15 mouse cellular contexts compared by ENCODE assay signal in the genomic region with DNA sequence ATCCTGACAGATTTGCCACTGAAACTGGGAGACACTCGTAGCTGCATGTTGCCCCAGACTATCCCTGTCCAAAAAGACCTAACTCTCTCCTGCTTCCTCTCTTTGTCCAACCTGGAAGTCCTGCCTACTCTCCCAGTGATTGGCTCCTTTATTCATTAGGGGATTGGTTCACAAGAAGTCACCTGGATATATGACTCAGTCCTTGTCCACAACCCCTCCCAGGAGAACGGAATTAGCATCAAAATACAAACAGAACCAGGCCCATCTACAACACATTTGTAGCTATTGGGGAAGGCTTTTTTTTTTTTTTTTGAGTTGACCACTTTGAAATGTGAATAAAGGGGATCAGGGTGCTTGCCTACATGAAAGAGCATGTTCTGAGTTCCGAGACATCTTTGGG.
"Had no signal": no experiment of that assay in that cellular context is flagged by ENCODE, and none has a peak within 500 bp of the region (broad histone marks: within the 10 kb centered on the region; RNA-seq: fewer than 3 reads in every experiment).

No protein-coding gene starts in this region.

- H3K27ac ChIP-seq: lung, embryonic 15.5 days; macrophage; midbrain, embryonic 13.5 days; midbrain, embryonic 15.5 days; neural tube, embryonic 12.5 days; stomach, embryonic 15.5 days; stomach, postnatal 0 days had no signal

- H3K4me3 ChIP-seq: lung, embryonic 15.5 days; megakaryocyte, embryonic 14.5 days; midbrain, embryonic 13.5 days; midbrain, embryonic 15.5 days; neural tube, embryonic 12.5 days; stomach, embryonic 15.5 days had no signal

- H3K27me3 ChIP-seq: lung, embryonic 15.5 days; megakaryocyte, embryonic 14.5 days; midbrain, embryonic 13.5 days; midbrain, embryonic 15.5 days; neural tube, embryonic 12.5 days; stomach, embryonic 15.5 days had no signal

- H3K9me3 ChIP-seq: lung, embryonic 15.5 days; midbrain, embryonic 13.5 days; midbrain, embryonic 15.5 days; neural tube, embryonic 12.5 days; stomach, embryonic 15.5 days had no signal

- H3K36me3 ChIP-seq: lung, embryonic 15.5 days; midbrain, embryonic 13.5 days; midbrain, embryonic 15.5 days; neural tube, embryonic 12.5 days; stomach, embryonic 15.5 days had no signal

- DNase-seq: lung, adult 2 months; lung, postnatal 14 days; lung, postnatal 36 days; right cerebral cortex, postnatal 14 days; thymus, adult 2 months; thymus, postnatal 25 days; thymus, postnatal 4 days had no signal

- H3K9ac ChIP-seq: lung, embryonic 15.5 days; midbrain, embryonic 13.5 days; midbrain, embryonic 15.5 days; neural tube, embryonic 12.5 days; stomach, embryonic 15.5 days had no signal

- H3K4me1 ChIP-seq: megakaryocyte, embryonic 14.5 days; midbrain, embryonic 13.5 days; midbrain, embryonic 15.5 days; neural tube, embryonic 12.5 days; stomach, embryonic 15.5 days had no signal
